Mouse (Mus musculus) thymus, postnatal 10 days (tissue): ENCODE results near the gene Gm5169.
"Not testable (repeated sequence)": the region's sequence is repeated elsewhere in the genome, so short reads cannot be mapped to it uniquely, and the experiment has no call there.

Source experiments
- DNase-seq, 2 experiments: peaks; one replicate each; pipeline ENCODE4 v3.0.0; 2021; ENCODE audit warnings: low spot score in 2 of 2

Gene Gm5169

DNA sequence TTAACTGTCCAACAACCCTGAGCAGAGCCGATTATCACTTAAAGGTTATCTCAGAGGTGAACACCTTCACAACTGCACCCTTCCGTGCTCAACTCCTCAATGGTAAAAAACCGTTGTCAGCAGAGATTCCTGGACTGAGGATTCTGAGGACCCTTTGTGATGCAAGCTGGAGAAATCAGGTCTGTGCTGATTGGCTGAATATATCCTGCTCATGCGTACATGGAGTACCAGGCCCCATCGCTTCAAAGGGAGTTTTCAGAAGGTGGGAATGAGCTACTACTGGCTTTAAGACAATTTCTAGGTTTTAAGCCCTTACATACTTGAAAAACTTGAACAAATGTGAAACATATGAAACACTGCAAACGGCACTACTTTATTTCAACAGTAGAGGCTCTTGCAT, at the start of gene Gm5169:
TSS of gene Gm5169 (minus strand) at position 101 of the 400 bp plus-strand sequence.
- DNase-seq: not testable (repeated sequence)

DNA sequence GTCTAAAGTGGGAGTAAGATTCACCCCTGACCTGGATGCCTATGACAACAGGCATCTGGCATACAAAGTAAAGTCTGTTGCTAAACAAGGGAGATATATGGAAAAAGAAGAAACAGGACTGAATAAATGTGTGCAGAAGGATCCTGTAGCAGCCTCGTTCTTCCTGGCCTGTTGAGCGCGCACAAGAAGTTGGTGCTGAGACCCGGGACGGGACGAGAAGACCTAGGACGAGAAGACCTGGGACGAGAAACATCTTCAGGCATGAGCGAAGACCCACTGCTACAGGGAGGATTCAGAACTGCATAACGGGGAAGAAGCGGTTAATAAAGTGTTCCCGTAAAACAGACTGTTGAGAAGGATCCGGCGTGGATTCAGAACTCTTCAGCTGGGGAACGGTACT, 46.2 kb upstream of the Gm5169 start:
- DNase-seq: not testable (repeated sequence)
